ENCODE assay signal across 8 mouse cellular contexts in genomic region chr14:60086808-60087725, GRCm38 (mm10).
DNase-seq lines count a peak whose midpoint lies in the region; ATAC-seq and TF ChIP-seq lines count a peak whose summit lies in the region.

No protein-coding gene starts in this region.

- WGBS in heart, embryonic 13.5 days, result 10% methylated on average over 33 of the region's 33 CpGs
- 17% methylated on average over 19 of the region's 33 CpGs for WGBS in forebrain, embryonic 12.5 days
- 11% methylated on average over 26 of the region's 33 CpGs for WGBS in lung, postnatal 0 days

- H3K4me1 ChIP-seq in heart, embryonic 13.5 days, result peaks cover 11% of the 10 kb centered on the region
- peaks cover 23% of the 10 kb centered on the region for H3K4me1 ChIP-seq in forebrain, embryonic 12.5 days
- no peaks in the 10 kb centered on the region; the same call in 1 of the 2 replicates for H3K4me1 ChIP-seq in lung, postnatal 0 days (ENCODE audit: insufficient read depth, low read depth, low read length)

- TF ChIP-seq EP300 in lung, postnatal 0 days (IDR thresholded peaks at IDR 0.05), result no peak

- H3K4me2 ChIP-seq in heart, embryonic 13.5 days, result peak overlapping the region; percentile 82
- H3K4me2 ChIP-seq in forebrain, embryonic 12.5 days, result peak overlapping the region; percentile 82
- H3K4me2 ChIP-seq in lung, postnatal 0 days (replicated peaks; ENCODE audit: low read depth, low read length), result peak overlapping the region; percentile 43

- ATAC-seq in heart, embryonic 13.5 days (ENCODE audit: extremely low read depth, insufficient number of reproducible peaks, low FRiP score, low TSS enrichment), result no peak; the same call in 1 of the 2 replicates
- peak; percentile 95 for ATAC-seq in forebrain, embryonic 12.5 days (ENCODE audit: low FRiP score)
- peak; percentile 82 for ATAC-seq in lung, postnatal 0 days

- DNase-seq in heart, adult 9 months (ENCODE audit: low spot score in 2 of 2), result no peak
- peak; percentile 16 for DNase-seq in c-Kit-positive CD71-positive TER-119-positive erythroid progenitor cells, embryonic 14.5 days (ENCODE audit: low spot score)
- DNase-seq in kidney, postnatal 36 days, result peak; percentile 1 to 51
- peak; percentile 50 for DNase-seq in lung, postnatal 0 days (ENCODE audit: low spot score)
- DNase-seq in retina, embryonic 14.5 days (ENCODE audit: low spot score), result peak; percentile 83
- peak; percentile 8 to 27 for DNase-seq in urinary bladder, postnatal 36 days (ENCODE audit: low spot score in 2 of 2)

- peaks cover 28% of the 10 kb centered on the region for H3K27me3 ChIP-seq in heart, embryonic 13.5 days (replicated peaks)
- no peaks in the 10 kb centered on the region for H3K27me3 ChIP-seq in forebrain, embryonic 12.5 days
- H3K27me3 ChIP-seq in lung, postnatal 0 days (replicated peaks; ENCODE audit: insufficient read depth, low read length), result no peaks in the 10 kb centered on the region

- H3K27ac ChIP-seq in heart, embryonic 13.5 days (replicated peaks), result no peak overlapping the region
- H3K27ac ChIP-seq in forebrain, embryonic 12.5 days, result no peak overlapping the region
- no peak overlapping the region for H3K27ac ChIP-seq in lung, postnatal 0 days (ENCODE audit: low read length)

- peak overlapping the region; percentile 71 for H3K9ac ChIP-seq in heart, embryonic 13.5 days
- peak overlapping the region; percentile 62 for H3K9ac ChIP-seq in forebrain, embryonic 12.5 days
- no peak overlapping the region for H3K9ac ChIP-seq in lung, postnatal 0 days (replicated peaks; ENCODE audit: low read depth)

- no peaks in the 10 kb centered on the region for H3K9me3 ChIP-seq in heart, embryonic 13.5 days
- H3K9me3 ChIP-seq in forebrain, embryonic 12.5 days, result no peaks in the 10 kb centered on the region
- no peaks in the 10 kb centered on the region for H3K9me3 ChIP-seq in lung, postnatal 0 days (ENCODE audit: low read length)

- H3K4me3 ChIP-seq in heart, embryonic 13.5 days, result peak overlapping the region; percentile 53
- H3K4me3 ChIP-seq in forebrain, embryonic 12.5 days (replicated peaks), result peak overlapping the region; percentile 52
- H3K4me3 ChIP-seq in lung, postnatal 0 days (ENCODE audit: low read depth, low read length), result no peak overlapping the region

- no peak for TF ChIP-seq CTCF in lung, postnatal 0 days (IDR thresholded peaks at IDR 0.05)

- H3K36me3 ChIP-seq in heart, embryonic 13.5 days, result no peaks in the 10 kb centered on the region
- H3K36me3 ChIP-seq in forebrain, embryonic 12.5 days (replicated peaks), result no peaks in the 10 kb centered on the region
- H3K36me3 ChIP-seq in lung, postnatal 0 days (ENCODE audit: insufficient read depth, low read length), result no peaks in the 10 kb centered on the region

Comparison
In these comparisons a context has a peak if more than half of its experiments do, and no peak if none do; other contexts are left out.
1. DNase-seq: peak in c-Kit-positive CD71-positive TER-119-positive erythroid progenitor cells, embryonic 14.5 days (single experiment), kidney, postnatal 36 days (2 of 2), lung, postnatal 0 days (single experiment), retina, embryonic 14.5 days (single experiment) and urinary bladder, postnatal 36 days (2 of 2); none in heart, adult 9 months (0 of 2).
2. Peak in every context shown above with its lines, with median percentiles within 50 percentile points of each other: H3K4me2 ChIP-seq.